Mouse (Mus musculus) CD4-positive, CD25-positive, alpha-beta regulatory T cell, adult 2 months (primary cell): ENCODE measurements around the gene Vmn1r29.
"Not testable (repeated sequence)": the region's sequence is repeated elsewhere in the genome, so short reads cannot be mapped to it uniquely, and the experiment has no call there.

Source experiments
- DNase-seq: peaks from one replicate; pipeline ENCODE4 v3.0.0-alpha.2; 2012; ENCODE audit warnings: low read depth, low spot score

Gene Vmn1r29

DNA sequence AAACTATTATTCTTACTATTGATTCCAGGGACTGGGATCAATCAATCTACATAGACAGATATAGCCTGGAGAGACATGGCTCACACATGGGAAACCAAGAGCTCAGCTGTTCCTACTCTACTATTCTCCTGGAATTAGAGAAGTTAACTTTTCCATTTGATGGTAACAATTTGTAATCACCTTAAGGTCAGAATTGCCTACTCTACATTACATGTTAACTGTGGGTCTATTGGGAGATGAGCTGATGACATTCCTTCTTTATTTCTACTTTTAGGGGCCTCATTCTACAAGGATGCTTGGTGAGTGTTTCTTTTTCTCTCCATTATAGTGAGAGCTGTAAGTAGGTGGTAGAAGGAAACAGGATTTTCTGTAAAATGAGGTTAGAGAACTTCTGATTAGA is at the start of gene Vmn1r29:
TSS of gene Vmn1r29 (plus strand) at position 301 of the 400 bp plus-strand sequence.
- DNase-seq: no peak

DNA sequence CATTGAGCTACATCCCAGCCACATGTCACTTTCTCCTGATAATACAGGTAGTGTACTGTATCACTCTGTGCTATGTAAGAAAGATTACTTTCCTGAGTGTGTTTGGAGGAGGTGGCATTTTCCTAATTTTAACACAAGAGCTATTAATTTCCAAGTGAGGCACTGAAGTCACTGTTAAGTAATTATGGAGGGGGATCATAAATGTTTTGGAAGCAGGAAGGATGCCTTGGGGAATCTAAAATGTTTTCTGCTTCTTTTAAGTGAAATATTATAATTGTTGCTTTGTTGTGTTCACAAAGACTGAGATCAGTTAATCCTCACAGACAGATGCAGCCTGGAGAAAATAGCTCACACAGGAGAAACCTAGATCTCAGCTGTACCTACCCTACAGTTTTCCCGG is 39.6 kb upstream of the Vmn1r29 start, which contains the start of gene Vmn1r28:
TSS of gene Vmn1r28 (plus strand) at position 301 of the 400 bp plus-strand sequence.
- no peak for DNase-seq

DNA sequence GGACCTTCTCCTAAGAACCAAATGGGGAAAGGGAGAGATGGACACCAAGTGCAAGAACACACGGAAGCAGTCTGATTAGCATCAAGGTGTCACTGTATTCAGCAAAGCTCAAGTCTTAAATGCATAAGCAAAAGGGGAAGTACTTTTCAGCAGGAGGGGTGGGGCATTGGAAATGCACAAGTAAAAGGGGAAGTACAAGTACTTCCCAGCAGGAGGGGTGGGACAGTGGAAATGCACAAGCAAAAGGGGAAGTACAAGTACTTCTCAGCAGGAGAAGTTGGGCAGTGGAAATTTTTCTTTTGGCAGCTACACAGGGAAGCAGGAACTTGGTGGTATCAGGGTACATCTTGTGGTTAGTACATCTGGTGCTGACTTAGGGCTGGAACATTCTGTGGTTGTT is 21.7 kb upstream of the Vmn1r29 start:
- not testable (repeated sequence) for DNase-seq

DNA sequence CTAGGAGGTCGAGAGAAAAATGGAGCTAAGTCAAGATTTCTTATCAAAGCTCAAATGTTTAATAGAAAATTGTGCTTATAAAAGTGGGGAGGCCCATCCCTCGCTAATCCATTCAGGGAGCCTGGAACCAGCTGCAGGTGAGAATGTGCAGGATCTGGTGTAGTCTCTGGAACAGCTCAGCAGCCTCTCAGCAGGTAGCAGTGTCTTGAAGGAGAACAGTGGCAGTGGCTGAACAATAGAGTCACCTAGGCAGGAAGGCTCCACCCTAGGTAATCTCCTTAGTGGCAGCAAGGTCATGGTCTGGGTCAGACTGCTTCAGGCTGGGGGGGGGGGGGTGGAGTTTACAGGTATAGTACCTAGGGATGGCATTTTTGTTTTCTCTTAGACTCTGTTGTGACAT is 9.1 kb upstream of the Vmn1r29 start:
- no peak for DNase-seq

DNA sequence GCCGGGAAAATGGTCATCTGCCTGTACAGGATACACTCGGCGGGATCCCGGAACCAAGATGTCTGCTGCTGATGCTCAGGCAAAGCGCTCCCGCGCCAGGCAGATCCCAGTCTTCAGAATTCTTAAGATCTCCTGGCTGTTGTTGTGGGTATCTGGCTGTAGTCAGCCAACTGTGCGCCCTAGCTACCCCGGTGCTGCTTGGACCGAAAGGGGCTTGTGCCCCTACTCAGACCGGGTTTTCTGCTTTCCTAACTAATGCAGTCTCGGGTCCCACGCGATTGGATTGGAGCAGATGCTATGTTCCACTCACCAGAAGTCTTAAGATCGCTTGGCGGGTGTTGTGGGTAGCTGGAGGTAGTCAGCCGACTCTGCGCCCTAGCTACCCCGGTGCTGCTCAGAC is 2.8 kb upstream of the Vmn1r29 start:
- not testable (repeated sequence) for DNase-seq

DNA sequence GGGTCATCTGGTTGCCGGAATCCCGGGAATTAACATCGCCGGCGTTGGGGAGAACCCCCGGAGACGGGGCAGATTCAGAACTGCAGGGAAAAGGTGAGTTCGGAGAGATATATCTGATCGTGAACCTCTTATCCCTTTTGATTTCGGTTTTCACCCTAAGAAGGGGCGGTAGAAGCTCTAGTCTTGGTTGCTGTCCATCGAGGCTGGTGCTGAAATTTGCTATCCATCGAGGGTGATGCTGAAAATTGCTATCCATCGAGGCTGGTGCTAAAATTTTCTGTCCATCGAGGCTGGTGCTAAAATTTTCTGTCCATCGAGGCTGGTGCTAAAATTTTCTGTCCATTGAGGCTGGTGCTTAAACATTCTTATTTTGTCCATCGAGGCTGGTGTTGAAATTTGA is 29.3 kb downstream of the Vmn1r29 start:
- DNase-seq: not testable (repeated sequence)
